Mouse (Mus musculus): ENCODE measurements around the gene Rsbn1.

- TF ChIP-seq CTCF (IDR thresholded peaks at IDR 0.05; ENCODE audit: low read depth): no peak
- TF ChIP-seq EP300 (IDR thresholded peaks at IDR 0.05; ENCODE audit: low read depth): no peak
These were observed 70.6 kb downstream of the Rsbn1 start for GRCm38 (mm10) chr3:103984556-103984955.

All from heart, postnatal 0 days (tissue).